Mouse (Mus musculus) spleen, adult 2 months (tissue): Measurements from ENCODE around the gene Olfr470. TPM values are rescaled to one million over a fixed set of nuclear protein-coding genes. Genes with fewer than 3 reads are reported as not detected.
"Not testable (repeated sequence)": the region's sequence is repeated elsewhere in the genome, so short reads cannot be mapped to it uniquely, and the experiment has no call there.

Experiments used
- DNase-seq, 2 experiments: peaks; one replicate each; pipeline versions ENCODE4 v3.0.0 to v3.0.0-alpha.2; 2012 to 2021; ENCODE audit warnings: low spot score in 2 of 2, low read depth in 1 of 2
- H3K27ac ChIP-seq: fragments of 200-500 bp; 2 replicates; pipeline ENCODE4 v1.5.1; 2012; ENCODE audit warnings: low read length, inconsistent platforms; ENCODE audit not compliant: insufficient read depth
- H3K27me3 ChIP-seq: fragments of 200-500 bp; 2 replicates; pipeline ENCODE4 v1.6.1; 2012; ENCODE audit warnings: mild to moderate bottlenecking, moderate library complexity, low read length, inconsistent platforms; ENCODE audit not compliant: control insufficient read depth, insufficient read depth
- H3K36me3 ChIP-seq: fragments of 200-500 bp; 2 replicates; pipeline ENCODE4 v1.6.1; 2012; ENCODE audit warnings: mild to moderate bottlenecking, low read length, inconsistent platforms; ENCODE audit not compliant: control insufficient read depth, insufficient read depth
- H3K4me1 ChIP-seq: fragments of 200-500 bp; 2 replicates; pipeline ENCODE4 v1.6.1; 2011; ENCODE audit warnings: inconsistent platforms; ENCODE audit not compliant: control insufficient read depth, insufficient read depth, insufficient read length
- H3K4me3 ChIP-seq: fragments of 200-500 bp; 2 replicates; pipeline ENCODE4 v1.5.1; 2011; ENCODE audit warnings: mild to moderate bottlenecking, inconsistent platforms; ENCODE audit not compliant: insufficient read depth, insufficient read length; ENCODE audit errors: extremely low read depth
- CTCF ChIP-seq: fragments of 200-500 bp; IDR thresholded peaks from 2 replicates; pipeline ENCODE4 v1.5.1; 2011; ENCODE audit warnings: mild to moderate bottlenecking, inconsistent platforms; ENCODE audit not compliant: insufficient read depth, insufficient read length, insufficient replicate concordance; ENCODE audit errors: extremely low read depth
- POLR2A ChIP-seq: fragments of 200-500 bp; IDR thresholded peaks from 2 replicates; pipeline ENCODE4 v1.6.1; 2011; ENCODE audit warnings: low read depth, low read length, inconsistent platforms
- WGBS: fragments of 180-500 bp; shearing (Covaris S2); methylation state at CpG from one replicate; pipeline ENCODE4 v1.1.7; 2018; 5-methylcytosine and 5-hydroxymethylcytosine counted together
- polyA plus RNA-seq: library from polyadenylated mRNA; depleted of rRNA; stranded (reverse); fragments of >200 nt; gene quantifications from 2 replicates; pipeline ENCODE4 v1.2.3, GENCODE M21; 2012; rRNA removed

The Olfr470 gene
- polyA plus RNA-seq, result not detected in 2 replicates

GRCm38 (mm10) chr7:107847390-107847789 is at the start of gene Olfr470:
Olfr470 (minus strand) TSS chr7:107847490.
- not testable (repeated sequence) for H3K4me3 ChIP-seq, DNase-seq, H3K36me3 ChIP-seq, H3K4me1 ChIP-seq, H3K27ac ChIP-seq, H3K27me3 ChIP-seq
- 89% methylated on average over 1 of the region's 1 CpGs for WGBS

GRCm38 (mm10) chr7:107841719-107842118 is 5.6 kb downstream of the Olfr470 start:
- TF ChIP-seq POLR2A (no peak), CTCF (no peak)
- Histone ChIP-seq H3K36me3 (no peaks in the 10 kb centered on the region), H3K4me3 (no peak overlapping the region), H3K27me3 (no peaks in the 10 kb centered on the region), H3K4me1 (no peaks in the 10 kb centered on the region), H3K27ac (no peak overlapping the region)
- 80% methylated on average over 1 of the region's 1 CpGs for WGBS
- DNase-seq, result no peak

- DNase-seq, H3K36me3 ChIP-seq, H3K4me1 ChIP-seq, H3K4me3 ChIP-seq, H3K27me3 ChIP-seq, H3K27ac ChIP-seq: not testable (repeated sequence)
These were observed 21.8 kb downstream of the Olfr470 start, which contains the start of gene Olfr469 for GRCm38 (mm10) chr7:107825441-107825840. Olfr469 (minus strand) TSS chr7:107825541.

GRCm38 (mm10) chr7:107823867-107824266 is 23.4 kb downstream of the Olfr470 start:
- DNase-seq, H3K36me3 ChIP-seq, H3K27ac ChIP-seq, H3K27me3 ChIP-seq, H3K4me1 ChIP-seq, H3K4me3 ChIP-seq: not testable (repeated sequence)
- WGBS, result 12% methylated on average over 2 of the region's 2 CpGs

GRCm38 (mm10) chr7:107819442-107819841 is 27.8 kb downstream of the Olfr470 start:
- Histone ChIP-seq H3K27me3 (no peaks in the 10 kb centered on the region), H3K27ac (no peak overlapping the region), H3K4me1 (no peaks in the 10 kb centered on the region), H3K4me3 (no peak overlapping the region), H3K36me3 (no peaks in the 10 kb centered on the region)
- TF ChIP-seq CTCF (no peak), POLR2A (no peak)
- DNase-seq, result no peak

- H3K27me3 ChIP-seq, result no peaks in the 10 kb centered on the region
- DNase-seq, result no peak
- TF ChIP-seq POLR2A (no peak), CTCF (no peak)
- H3K4me3 ChIP-seq, result no peak within 1 kb of the TSS
- H3K36me3 ChIP-seq, result no peaks in the 10 kb centered on the region
- no peaks in the 10 kb centered on the region for H3K4me1 ChIP-seq
- no peak within 1 kb of the TSS for H3K27ac ChIP-seq
These were observed 35.3 kb downstream of the Olfr470 start, which contains the start of gene Olfr467 for GRCm38 (mm10) chr7:107811963-107812362. Olfr467 (plus strand) TSS chr7:107812263.

GRCm38 (mm10) chr7:107802138-107802537 is 45.2 kb downstream of the Olfr470 start:
- no peak overlapping the region for H3K27ac ChIP-seq
- H3K4me1 ChIP-seq, result no peaks in the 10 kb centered on the region
- DNase-seq, result no peak
- 53% methylated on average over 3 of the region's 3 CpGs for WGBS
- H3K36me3 ChIP-seq, result no peaks in the 10 kb centered on the region
- no peaks in the 10 kb centered on the region for H3K27me3 ChIP-seq
- H3K4me3 ChIP-seq, result no peak overlapping the region
- TF ChIP-seq POLR2A (no peak), CTCF (no peak)

- Histone ChIP-seq H3K27ac (no peak within 1 kb of the TSS), H3K4me1 (no peaks in the 10 kb centered on the region), H3K36me3 (no peaks in the 10 kb centered on the region), H3K4me3 (no peak within 1 kb of the TSS), H3K27me3 (no peaks in the 10 kb centered on the region)
- DNase-seq, result no peak
- TF ChIP-seq POLR2A (no peak), CTCF (no peak)
- WGBS, result 76% methylated on average over 2 of the region's 2 CpGs
These were observed 46.2 kb downstream of the Olfr470 start, which contains the start of gene Ovch2 for GRCm38 (mm10) chr7:107801108-107801507. Ovch2 (minus strand) TSS chr7:107801208.
